Comparison of ENCODE assay signal across 12 mouse cellular contexts in the genomic region with DNA sequence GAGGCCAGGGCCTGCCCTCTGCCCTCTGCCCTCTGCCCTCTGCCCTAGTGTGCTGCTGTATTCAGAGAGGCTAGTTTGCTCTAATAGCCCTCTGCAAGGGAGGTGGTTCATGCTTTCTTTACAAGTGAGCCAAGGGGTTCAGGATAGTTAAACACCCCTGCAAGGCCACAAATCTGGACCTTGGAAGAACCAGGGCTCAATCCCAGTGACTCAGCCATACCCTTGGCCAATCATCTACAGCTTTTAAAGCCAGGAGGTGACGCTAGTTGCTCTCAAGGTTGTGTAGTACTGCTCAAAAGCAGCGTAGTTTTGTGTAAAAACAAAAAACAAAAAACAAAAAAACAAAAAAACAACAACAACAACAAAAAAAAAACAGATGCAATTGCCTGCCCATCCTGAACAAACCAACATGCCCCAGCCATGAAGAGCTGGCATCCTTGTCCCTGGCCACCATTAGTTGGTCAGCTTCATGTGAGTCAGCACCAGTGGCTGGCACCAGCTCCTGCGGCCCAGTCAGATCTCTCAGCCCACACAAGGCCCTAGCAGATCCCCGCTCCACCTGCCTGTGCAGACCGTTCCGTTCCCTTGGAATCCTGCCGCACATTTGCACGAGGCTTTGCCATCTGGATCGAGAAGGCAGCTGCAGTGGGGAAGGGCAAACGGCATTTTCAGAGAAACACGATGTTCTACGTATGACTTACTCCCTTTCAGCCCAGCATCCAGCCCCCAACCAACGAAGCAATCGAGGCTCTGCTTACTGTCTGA.
DNase-seq lines count a peak whose midpoint lies in the region; ATAC-seq and TF ChIP-seq lines count a peak whose summit lies in the region.
"Had no signal": no experiment of that assay in that cellular context is flagged by ENCODE, and none has a peak within 500 bp of the region (broad histone marks: within the 10 kb centered on the region; RNA-seq: fewer than 3 reads in every experiment).

No protein-coding gene starts in this region.

- ATAC-seq in hindbrain, postnatal 0 days, result 0 out of 2 replicates have a peak, but pooled peaks have one; percentile 29
- no peak for ATAC-seq in hindbrain, embryonic 13.5 days (ENCODE audit: low FRiP score)
- ATAC-seq in midbrain, embryonic 14.5 days (ENCODE audit: low FRiP score, low TSS enrichment), result no peak

- H3K36me3 ChIP-seq in hindbrain, postnatal 0 days (ENCODE audit: insufficient read depth, low read length), result no peaks in the 10 kb centered on the region
- no peaks in the 10 kb centered on the region for H3K36me3 ChIP-seq in hindbrain, embryonic 13.5 days
- no peaks in the 10 kb centered on the region for H3K36me3 ChIP-seq in midbrain, embryonic 14.5 days (ENCODE audit: control insufficient read depth, insufficient read depth, low read length)
- H3K36me3 ChIP-seq: embryonic facial prominence, embryonic 15.5 days; kidney, embryonic 15.5 days; stomach, embryonic 15.5 days had no signal

- no peaks in the 10 kb centered on the region for H3K4me1 ChIP-seq in hindbrain, postnatal 0 days (ENCODE audit: insufficient read depth, low read length)
- no peaks in the 10 kb centered on the region for H3K4me1 ChIP-seq in hindbrain, embryonic 13.5 days (replicated peaks)
- peaks cover 41% of the 10 kb centered on the region for H3K4me1 ChIP-seq in bone marrow macrophage, adult 2 months (ENCODE audit: control insufficient read depth, insufficient read depth, low read length)
- H3K4me1 ChIP-seq in midbrain, embryonic 14.5 days (ENCODE audit: control insufficient read depth, insufficient read depth, low read length), result no peaks in the 10 kb centered on the region
- H3K4me1 ChIP-seq: embryonic facial prominence, embryonic 15.5 days; kidney, embryonic 15.5 days; stomach, embryonic 15.5 days had no signal

- WGBS in hindbrain, postnatal 0 days, result 82% methylated on average over 14 of the region's 14 CpGs
- WGBS in hindbrain, embryonic 13.5 days, result 88% methylated on average over 14 of the region's 14 CpGs
- 91% methylated on average over 14 of the region's 14 CpGs for WGBS in midbrain, embryonic 14.5 days

- TF ChIP-seq CTCF in hindbrain, postnatal 0 days (IDR thresholded peaks at IDR 0.05; ENCODE audit: low read depth), result no peak
- TF ChIP-seq CTCF in bone marrow macrophage, adult 2 months (IDR thresholded peaks at IDR 0.05; ENCODE audit: low read depth, low read length), result no peak

- no peak overlapping the region for H3K9ac ChIP-seq in hindbrain, postnatal 0 days (replicated peaks; ENCODE audit: low read length)
- H3K9ac ChIP-seq in hindbrain, embryonic 13.5 days, result no peak overlapping the region
- H3K9ac ChIP-seq in midbrain, embryonic 14.5 days (replicated peaks; ENCODE audit: low read length), result no peak overlapping the region
- H3K9ac ChIP-seq: embryonic facial prominence, embryonic 15.5 days; kidney, embryonic 15.5 days; stomach, embryonic 15.5 days had no signal

- no peaks in the 10 kb centered on the region for H3K9me3 ChIP-seq in hindbrain, postnatal 0 days (ENCODE audit: low read length)
- no peaks in the 10 kb centered on the region for H3K9me3 ChIP-seq in hindbrain, embryonic 13.5 days
- no peaks in the 10 kb centered on the region for H3K9me3 ChIP-seq in midbrain, embryonic 14.5 days (ENCODE audit: control insufficient read depth, low read length)
- H3K9me3 ChIP-seq: embryonic facial prominence, embryonic 15.5 days; kidney, embryonic 15.5 days; stomach, embryonic 15.5 days had no signal

- H3K4me3 ChIP-seq in hindbrain, postnatal 0 days (ENCODE audit: low read length), result no peak overlapping the region
- H3K4me3 ChIP-seq in hindbrain, embryonic 13.5 days, result no peak overlapping the region
- H3K4me3 ChIP-seq in bone marrow macrophage, adult 2 months (ENCODE audit: insufficient read depth, low read length), result no peak overlapping the region
- no peak overlapping the region for H3K4me3 ChIP-seq in midbrain, embryonic 14.5 days (replicated peaks; ENCODE audit: low read depth, low read length)
- H3K4me3 ChIP-seq: embryonic facial prominence, embryonic 15.5 days; kidney, embryonic 15.5 days; stomach, embryonic 15.5 days had no signal

- H3K4me2 ChIP-seq in hindbrain, postnatal 0 days (ENCODE audit: low read depth, low read length), result no peak overlapping the region
- H3K4me2 ChIP-seq in hindbrain, embryonic 13.5 days, result no peak overlapping the region
- H3K4me2 ChIP-seq in midbrain, embryonic 14.5 days (ENCODE audit: low read length), result no peak overlapping the region
- H3K4me2 ChIP-seq: embryonic facial prominence, embryonic 15.5 days; kidney, embryonic 15.5 days; stomach, embryonic 15.5 days had no signal

- H3K27ac ChIP-seq in hindbrain, postnatal 0 days, result no peak overlapping the region
- no peak overlapping the region for H3K27ac ChIP-seq in hindbrain, embryonic 13.5 days
- H3K27ac ChIP-seq in bone marrow macrophage, adult 2 months (ENCODE audit: insufficient read depth, low read depth, low read length), result peak overlapping the region; percentile 34
- no peak overlapping the region for H3K27ac ChIP-seq in midbrain, embryonic 14.5 days (replicated peaks; ENCODE audit: low read depth, low read length)
- H3K27ac ChIP-seq: embryonic facial prominence, embryonic 15.5 days; kidney, embryonic 15.5 days; stomach, embryonic 15.5 days had no signal

- DNase-seq in hindbrain, postnatal 0 days (ENCODE audit: low spot score), result peak; percentile 21
- DNase-seq in layer of hippocampus, adult 9-10 months (ENCODE audit: low spot score), result peak; percentile 58
- DNase-seq in right cerebral cortex, postnatal 14 days, result peak; percentile 59
- DNase-seq in thymus, adult 18-20 months, result no peak
- no peak for DNase-seq in midbrain, embryonic 14.5 days
- no peak for DNase-seq in liver

- no peaks in the 10 kb centered on the region for H3K27me3 ChIP-seq in hindbrain, postnatal 0 days (ENCODE audit: insufficient read depth, low read length)
- no peaks in the 10 kb centered on the region for H3K27me3 ChIP-seq in hindbrain, embryonic 13.5 days
- H3K27me3 ChIP-seq in midbrain, embryonic 14.5 days (ENCODE audit: control insufficient read depth, insufficient read depth, low read length), result no peaks in the 10 kb centered on the region
- H3K27me3 ChIP-seq: CH12.LX; embryonic facial prominence, embryonic 15.5 days; kidney, embryonic 15.5 days; stomach, embryonic 15.5 days had no signal

- TF ChIP-seq POLR2A in bone marrow macrophage, adult 2 months (IDR thresholded peaks at IDR 0.05; ENCODE audit: borderline replicate concordance, low read depth, low read length), result no peak

Comparison
In these comparisons a context has a peak if more than half of its experiments do, and no peak if none do; other contexts are left out.
1. DNase-seq: peak in hindbrain, postnatal 0 days (single experiment), layer of hippocampus, adult 9-10 months (single experiment) and right cerebral cortex, postnatal 14 days (single experiment); none in thymus, adult 18-20 months (0 of 2), midbrain, embryonic 14.5 days (single experiment) and liver (single experiment).